Mouse (Mus musculus): ENCODE data around the gene Lag3.

Gene Lag3

GRCm38 (mm10) chr6:124911533-124912218 lies at the start of gene Lag3:
TSS of gene Lag3 (minus strand) at chr6:124911705.
- no peak for DNase-seq (ENCODE audit: low read depth, low spot score)

DNA sequence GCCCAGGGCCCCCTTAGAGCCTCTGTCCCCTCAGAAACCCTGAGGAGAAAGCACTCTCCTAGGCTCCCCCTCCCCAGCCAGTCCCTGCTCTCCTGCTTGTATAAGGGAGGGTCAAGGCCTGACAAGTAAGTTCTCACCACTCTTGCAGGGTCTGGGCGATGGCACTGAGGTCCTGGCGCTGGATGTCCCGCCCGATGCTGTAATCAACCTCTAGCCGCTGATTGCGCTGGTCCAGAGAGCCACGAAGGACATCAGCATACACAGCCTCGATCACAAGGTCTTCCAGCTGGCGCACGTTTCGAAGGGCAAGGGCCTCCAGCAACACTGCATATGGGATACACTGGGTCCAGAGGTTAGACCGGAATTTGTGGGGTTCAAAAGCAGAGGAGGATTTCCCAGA lies 49.5 kb upstream of the Lag3 start:
- no peak for DNase-seq (ENCODE audit: low read depth, low spot score)

DNA sequence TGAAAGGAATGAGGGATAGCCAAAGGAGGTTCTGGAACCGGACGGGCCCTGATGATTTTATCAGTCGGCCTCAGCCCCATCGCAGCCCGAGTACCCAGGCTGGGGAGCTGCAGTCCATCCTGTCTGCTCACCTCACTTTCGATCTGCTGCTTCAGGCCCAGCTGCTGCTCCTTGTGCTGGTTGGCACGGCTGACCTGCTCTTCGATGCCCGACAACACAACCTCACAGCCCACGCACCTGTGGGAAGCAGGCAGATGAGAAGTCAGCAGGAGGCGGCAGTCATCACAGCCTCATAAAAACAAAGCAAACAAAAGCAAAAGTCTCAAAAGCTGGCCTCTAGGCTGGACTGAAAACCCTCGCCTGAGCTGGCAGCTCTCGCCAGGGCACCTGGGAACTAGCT lies 48.5 kb upstream of the Lag3 start:
- DNase-seq (ENCODE audit: low read depth, low spot score) = no peak

DNA sequence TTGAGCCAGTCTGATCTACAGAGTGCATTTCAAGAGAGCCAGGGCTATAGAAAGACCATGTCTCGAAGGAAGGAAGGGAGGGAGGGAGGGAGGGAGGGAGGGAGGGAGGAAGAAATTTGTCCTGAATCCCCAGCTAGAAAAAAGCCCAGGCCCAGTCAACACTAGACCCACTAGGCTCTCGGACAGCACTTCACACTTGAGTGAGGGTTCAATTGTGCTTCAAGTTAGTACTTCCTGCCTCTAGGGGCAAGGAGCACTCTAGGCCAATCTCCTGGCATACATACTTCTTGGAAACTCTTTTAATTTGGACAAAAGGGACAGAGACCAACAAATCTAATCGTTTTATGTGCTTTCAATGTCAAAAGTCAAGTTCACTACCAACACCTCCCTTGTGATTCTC lies 46.6 kb upstream of the Lag3 start:
- no peak for DNase-seq (ENCODE audit: low read depth, low spot score)

DNA sequence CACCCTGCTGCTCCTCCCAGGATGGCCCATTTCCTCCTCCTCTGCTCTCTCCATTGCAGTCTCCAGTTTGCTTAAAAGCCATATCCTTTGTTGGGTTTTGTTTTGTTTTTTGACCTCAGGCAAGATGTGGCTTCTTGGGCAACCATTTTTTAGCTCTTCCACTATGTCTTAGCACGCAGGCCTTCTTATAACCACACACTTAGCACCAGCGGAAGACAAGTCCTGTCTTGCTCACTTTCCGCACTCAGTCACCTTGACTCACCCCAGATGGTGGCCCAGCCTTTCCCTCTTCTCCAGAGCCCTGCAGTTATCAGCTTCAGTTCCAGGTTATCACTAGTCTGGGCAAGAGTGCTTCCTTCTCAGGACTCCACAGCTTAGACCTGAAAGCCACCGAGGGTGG lies 43.7 kb upstream of the Lag3 start:
- DNase-seq (ENCODE audit: low read depth, low spot score) = no peak

- DNase-seq (ENCODE audit: low read depth, low spot score) = no peak
Measured at GRCm38 (mm10) chr6:124953991-124954715, 42.6 kb upstream of the Lag3 start.

GRCm38 (mm10) chr6:124943526-124943925 lies 32.0 kb upstream of the Lag3 start:
- DNase-seq (ENCODE audit: low read depth, low spot score) = no peak

- no peak for DNase-seq (ENCODE audit: low read depth, low spot score)
Measured at GRCm38 (mm10) chr6:124941679-124942078, 30.2 kb upstream of the Lag3 start.

- DNase-seq (ENCODE audit: low read depth, low spot score) = no peak
Measured at GRCm38 (mm10) chr6:124938554-124938953, 27.0 kb upstream of the Lag3 start.

DNA sequence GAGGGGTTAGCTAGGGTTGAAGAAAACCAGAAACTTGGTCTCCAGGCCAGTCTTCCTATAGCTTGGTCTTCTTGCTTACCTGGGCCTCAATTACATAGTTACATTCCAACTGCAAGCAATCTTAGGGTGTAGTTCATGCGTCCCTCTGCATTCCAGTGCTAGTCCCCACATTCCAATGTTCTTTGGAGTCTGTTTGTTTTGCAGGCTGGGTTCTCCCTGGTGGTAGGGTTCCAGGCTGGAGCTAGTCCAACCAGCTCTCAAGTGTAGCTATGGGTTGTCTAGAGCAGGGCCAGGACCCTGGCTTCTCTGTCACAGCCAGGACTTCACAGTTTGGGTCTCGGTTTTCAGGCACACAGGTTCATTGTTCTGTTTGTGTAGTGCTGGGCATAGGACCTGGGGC lies 26.0 kb upstream of the Lag3 start:
- DNase-seq (ENCODE audit: low read depth, low spot score) = no peak

DNA sequence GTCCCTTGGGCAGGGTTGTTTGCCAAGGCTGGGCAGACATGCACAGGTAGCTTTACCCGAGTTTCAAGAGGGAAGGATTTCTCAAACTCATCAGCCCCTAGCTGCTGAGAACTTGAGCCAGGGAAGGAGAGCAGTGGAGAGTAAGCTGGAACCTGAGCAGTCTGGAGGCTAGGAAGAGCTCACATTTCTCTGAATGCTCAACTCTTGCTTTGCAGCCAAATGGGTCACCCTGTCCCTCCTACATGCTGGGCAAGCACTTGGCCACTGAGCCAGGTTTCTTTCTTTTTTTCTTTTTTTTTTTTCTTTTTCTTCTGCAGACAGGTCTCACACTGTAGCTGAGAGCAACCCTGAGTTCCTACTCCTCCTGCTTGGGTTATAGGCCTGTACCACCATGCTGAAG lies 25.2 kb upstream of the Lag3 start:
- no peak for DNase-seq (ENCODE audit: low read depth, low spot score)

DNA sequence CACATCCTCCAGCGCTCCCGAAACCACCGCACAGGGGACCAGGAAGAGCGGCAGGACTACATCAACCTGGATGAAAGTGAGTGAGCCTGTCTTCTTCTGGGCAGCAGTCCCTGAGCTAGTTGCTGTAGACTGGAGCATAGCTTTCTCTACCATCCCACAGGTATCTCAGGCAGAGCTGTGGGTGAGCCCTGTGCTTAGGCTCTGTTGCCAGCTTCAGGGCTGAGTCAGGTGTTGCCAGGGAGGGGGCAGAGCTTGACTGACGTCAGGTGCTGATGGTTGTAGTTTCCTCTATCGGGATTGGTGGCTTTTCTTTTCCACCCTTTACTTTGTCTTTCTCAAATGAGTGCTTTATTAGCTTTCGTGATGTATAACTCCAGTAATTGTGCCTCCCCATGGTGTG lies 23.2 kb upstream of the Lag3 start:
- no peak for DNase-seq (ENCODE audit: low read depth, low spot score)

DNA sequence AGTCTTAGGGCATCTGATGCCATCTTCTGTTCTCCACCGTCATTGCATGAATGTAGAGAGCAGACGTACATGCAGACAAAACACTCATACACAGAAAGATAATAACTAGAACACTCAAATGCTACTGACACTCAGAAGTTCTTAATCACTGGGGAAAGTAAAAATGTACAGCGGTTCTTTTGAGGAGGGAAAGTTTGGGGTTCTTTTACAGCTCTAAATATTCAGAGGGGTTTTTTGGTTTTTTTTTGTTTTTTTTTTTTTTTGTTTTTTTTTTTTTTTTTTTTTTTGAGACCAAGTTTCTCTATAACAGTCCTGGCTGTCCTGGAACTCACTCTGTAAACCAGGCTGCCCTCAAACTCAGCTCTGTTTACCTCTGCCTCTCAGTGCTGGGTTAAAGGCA lies 21.6 kb upstream of the Lag3 start:
- no peak for DNase-seq (ENCODE audit: low read depth, low spot score)

GRCm38 (mm10) chr6:124932314-124932695 lies 20.8 kb upstream of the Lag3 start:
- no peak for DNase-seq (ENCODE audit: low read depth, low spot score)

- DNase-seq (ENCODE audit: low read depth, low spot score) = no peak
Measured at GRCm38 (mm10) chr6:124931525-124932313, 20.2 kb upstream of the Lag3 start.

DNA sequence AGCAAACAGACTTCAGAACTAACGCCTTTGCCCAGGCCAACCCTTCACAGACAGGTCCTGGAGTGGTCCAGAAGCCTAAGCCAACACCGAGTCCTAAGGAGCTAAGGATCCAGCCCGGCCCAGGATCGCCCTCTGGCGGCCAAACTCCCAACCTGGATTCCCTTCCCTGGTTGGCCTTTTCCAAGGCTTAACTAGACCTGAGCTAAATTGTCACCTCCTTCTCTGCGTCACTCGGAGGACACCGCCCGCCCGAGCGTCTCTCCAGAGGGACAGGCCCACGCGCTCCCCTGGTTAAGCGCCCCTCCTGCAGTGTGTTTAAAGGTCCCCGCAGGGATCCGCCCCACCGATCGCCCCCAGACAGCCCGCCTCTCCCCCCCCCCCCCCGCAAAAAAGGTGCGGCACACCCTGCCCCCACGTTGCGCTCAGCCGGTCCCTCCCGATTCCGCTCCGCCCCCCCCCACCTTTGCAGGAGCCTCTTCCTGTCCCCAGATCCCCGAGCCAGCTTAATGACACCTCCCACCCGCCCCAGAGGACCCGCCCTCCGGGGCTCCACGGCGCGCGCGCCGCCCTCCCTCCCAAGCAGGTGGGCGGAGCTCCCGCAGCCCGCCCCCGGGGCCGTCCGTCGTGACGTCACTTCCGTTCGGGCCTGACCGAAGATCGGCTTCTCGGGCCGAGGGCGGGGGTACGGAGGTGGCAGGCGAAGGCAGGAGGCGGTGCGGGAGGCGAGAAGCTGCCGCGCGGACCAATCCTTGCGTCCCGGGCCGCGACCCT lies 19.4 kb upstream of the Lag3 start, which contains the start of gene Mlf2:
Mlf2 (plus strand) TSS at position 633 of the 771 bp plus-strand sequence.
- peak; percentile 99 for DNase-seq (ENCODE audit: low read depth, low spot score)

GRCm38 (mm10) chr6:124930231-124930630 lies 18.7 kb upstream of the Lag3 start:
- DNase-seq (ENCODE audit: low read depth, low spot score) = no peak

- DNase-seq (ENCODE audit: low read depth, low spot score) = no peak
Measured at GRCm38 (mm10) chr6:124925941-124926340, 14.4 kb upstream of the Lag3 start.

DNA sequence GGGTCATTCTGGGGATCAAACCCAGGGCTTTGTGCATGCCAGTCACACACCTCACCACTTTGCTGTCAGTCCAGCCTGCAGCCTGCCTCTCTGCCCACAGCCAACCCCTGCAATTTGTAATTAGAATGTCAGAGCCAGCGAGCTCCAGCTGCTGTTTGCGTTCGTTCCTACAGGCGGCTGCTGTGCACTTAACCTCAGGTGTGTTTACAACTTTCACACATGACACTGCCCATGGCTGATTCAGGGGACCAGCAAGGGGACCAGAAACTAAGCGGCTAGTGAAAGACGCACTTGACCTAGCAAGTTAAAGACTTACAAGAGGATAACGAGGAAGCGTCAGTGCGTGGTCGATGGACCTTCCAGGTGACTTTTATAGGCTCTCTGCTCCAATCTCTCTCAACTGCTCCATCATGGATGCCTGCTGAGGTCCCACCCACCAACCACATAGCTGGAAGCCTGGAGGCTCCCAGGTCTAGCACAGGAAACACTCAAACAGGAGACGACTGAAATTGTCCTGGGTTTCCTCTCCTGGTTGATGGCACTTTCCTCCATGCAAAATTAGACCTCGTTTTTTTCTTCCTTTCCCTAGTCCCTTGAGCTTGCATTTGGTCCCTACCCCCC lies 13.8 kb upstream of the Lag3 start:
- DNase-seq (ENCODE audit: low read depth, low spot score) = no peak

GRCm38 (mm10) chr6:124921539-124921938 lies 10.0 kb upstream of the Lag3 start:
- DNase-seq (ENCODE audit: low read depth, low spot score) = no peak
